Mouse (Mus musculus) liver, adult 2 months (tissue): ENCODE measurements at regions not wholly inside any gene's neighbourhood (a gene's known extent, or its start where the extent isn't known, plus 50 kb on each side); places are given as distances from the start of the nearest gene placed in this dataset.

Experiments
- CTCF ChIP-seq: fragments of 200-500 bp; IDR thresholded peaks from 2 replicates; pipeline ENCODE4 v1.5.1; 2011; ENCODE audit warnings: low read depth, low read length, control low read depth
- POLR2A ChIP-seq: fragments of 200-500 bp; IDR thresholded peaks from 2 replicates; pipeline ENCODE4 v1.6.1; 2011; ENCODE audit warnings: low read length, control low read depth; ENCODE audit not compliant: insufficient read depth; ENCODE audit errors: extremely low read depth

GRCm38 (mm10) chr17:84017891-84018290, 169.9 kb downstream of the Zfp36l2 start:
- TF ChIP-seq POLR2A (no peak), CTCF (no peak)
